Mouse (Mus musculus) MEL (cell line): Measurements from ENCODE around the gene Selenow. TPM values are rescaled to one million over a fixed set of nuclear protein-coding genes. Genes with fewer than 3 reads are reported as not detected.

Source experiments
- DNase-seq: peaks from one replicate; pipeline ENCODE4 v3.0.0; 2011; ENCODE audit warnings: low read depth, low spot score
- H3K27ac ChIP-seq: 2 replicates; pipeline ENCODE4 v1.5.1; 2012; ENCODE audit warnings: low read depth, mild to moderate bottlenecking, control low read depth, low read length, moderate library complexity; ENCODE audit not compliant: control insufficient read depth
- H3K27me3 ChIP-seq, 2 experiments: fragments of 150-350 bp in 1 of 2; sonication (generic) in 1 of 2; 2 replicates each; pipeline ENCODE4 v1.6.1; 2012; ENCODE audit warnings: low read length in 2 of 2, mild to moderate bottlenecking in 2 of 2, improper control_type of control experiment in 1 of 2, moderate library complexity in 1 of 2; ENCODE audit not compliant: insufficient read depth in 2 of 2, control insufficient read depth in 1 of 2
- H3K36me3 ChIP-seq, 2 experiments: 2 replicates each; pipeline ENCODE4 v1.6.1; 2012 to 2014; ENCODE audit warnings: low read length in 2 of 2, improper control_type of control experiment in 1 of 2, inconsistent platforms in 1 of 2, mild to moderate bottlenecking in 1 of 2; ENCODE audit not compliant: insufficient read depth in 2 of 2, control insufficient read depth in 1 of 2
- H3K4me1 ChIP-seq, 2 experiments: fragments of 150-350 bp in 1 of 2; sonication (generic) in 1 of 2; 2 replicates each; pipeline ENCODE4 v1.6.1; 2012; ENCODE audit warnings: low read length in 2 of 2, improper control_type of control experiment in 1 of 2, mild to moderate bottlenecking in 1 of 2; ENCODE audit not compliant: insufficient read depth in 2 of 2, control insufficient read depth in 1 of 2
- H3K4me3 ChIP-seq, 2 experiments: fragments of 150-350 bp in 1 of 2; sonication (generic) in 1 of 2; 2 replicates each; pipeline ENCODE4 v1.5.1; 2012; ENCODE audit warnings: low read depth in 2 of 2, low read length in 2 of 2, mild to moderate bottlenecking in 2 of 2, moderate library complexity in 2 of 2, control low read depth in 1 of 2, improper control_type of control experiment in 1 of 2; ENCODE audit not compliant: control insufficient read depth in 1 of 2, insufficient read depth in 1 of 2
- H3K79me2 ChIP-seq: 2 replicates; pipeline ENCODE4 v1.6.1; 2012; ENCODE audit warnings: mild to moderate bottlenecking, low read length, moderate library complexity; ENCODE audit not compliant: control insufficient read depth, poor library complexity, insufficient read depth
- H3K9ac ChIP-seq: 2 replicates; pipeline ENCODE4 v1.6.1; 2012; ENCODE audit warnings: low read depth, mild to moderate bottlenecking, control low read depth, low read length, moderate library complexity; ENCODE audit not compliant: control insufficient read depth, poor library complexity, severe bottlenecking
- H3K9me3 ChIP-seq: fragments of 150-350 bp; sonication (generic); replicated peaks from 2 replicates; pipeline ENCODE4 v1.6.1; 2012; ENCODE audit warnings: mild to moderate bottlenecking, low read length, improper control_type of control experiment, moderate library complexity; ENCODE audit not compliant: insufficient read depth
- BHLHE40 ChIP-seq: IDR thresholded peaks from 2 replicates; pipeline ENCODE4 v1.6.1; 2012; ENCODE audit warnings: low read depth, mild to moderate bottlenecking, inconsistent platforms, low read length, improper control_type of control experiment, borderline replicate concordance
- CHD1 ChIP-seq: IDR thresholded peaks from 2 replicates; pipeline ENCODE4 v1.6.1; 2012; ENCODE audit warnings: low read depth, mild to moderate bottlenecking, inconsistent platforms, low read length, improper control_type of control experiment
- CHD2 ChIP-seq: IDR thresholded peaks from 2 replicates; pipeline ENCODE4 v1.6.1; 2011; ENCODE audit warnings: low read length, improper control_type of control experiment
- CTCF ChIP-seq, 3 experiments: IDR thresholded peaks in 2 of 3; conservative IDR thresholded peaks in 1 of 3; 2 replicates each; pipeline ENCODE4 v1.5.1; 2011 to 2012; ENCODE audit warnings: low read length in 3 of 3, low read depth in 2 of 3, mild to moderate bottlenecking in 2 of 3, improper control_type of control experiment in 1 of 3, inconsistent platforms in 1 of 3, mixed read lengths in 1 of 3, moderate library complexity in 1 of 3; ENCODE audit not compliant: control insufficient read depth in 1 of 3, insufficient read depth in 1 of 3, poor library complexity in 1 of 3, severe bottlenecking in 1 of 3
- E2F4 ChIP-seq: IDR thresholded peaks from 2 replicates; pipeline ENCODE4 v1.6.1; 2011; ENCODE audit warnings: low read depth, low read length, improper control_type of control experiment, borderline replicate concordance
- KAT2A ChIP-seq: conservative IDR thresholded peaks from 2 replicates; pipeline ENCODE4 v1.6.1; 2012; ENCODE audit warnings: low read depth, low read length, improper control_type of control experiment, inconsistent platforms
- MAFK ChIP-seq: IDR thresholded peaks from 2 replicates; pipeline ENCODE4 v1.6.1; 2011; ENCODE audit warnings: low read depth, mild to moderate bottlenecking, low read length, improper control_type of control experiment, borderline replicate concordance
- RAD21 ChIP-seq: IDR thresholded peaks from 2 replicates; pipeline ENCODE4 v1.6.1; 2011; ENCODE audit warnings: mild to moderate bottlenecking, low read depth, low read length, improper control_type of control experiment
- SMC3 ChIP-seq: IDR thresholded peaks from 2 replicates; pipeline ENCODE4 v1.6.1; 2011; ENCODE audit warnings: low read depth, low read length, improper control_type of control experiment
- TBP ChIP-seq: IDR thresholded peaks from 2 replicates; pipeline ENCODE4 v1.8.0; 2011; ENCODE audit warnings: low read depth, low read length, improper control_type of control experiment
- TCF12 ChIP-seq: IDR thresholded peaks from 2 replicates; pipeline ENCODE4 v1.6.1; 2014; ENCODE audit warnings: low read depth, mild to moderate bottlenecking, inconsistent platforms, low read length, improper control_type of control experiment, moderate library complexity
- USF2 ChIP-seq, 2 experiments: IDR thresholded peaks; 2 replicates each; pipeline ENCODE4 v1.6.1; 2011 to 2012; ENCODE audit warnings: improper control_type of control experiment in 2 of 2, low read length in 2 of 2, borderline replicate concordance in 1 of 2, inconsistent platforms in 1 of 2, low read depth in 1 of 2, mild to moderate bottlenecking in 1 of 2; ENCODE audit not compliant: insufficient read depth in 1 of 2
- ZC3H11A ChIP-seq: IDR thresholded peaks from 2 replicates; pipeline ENCODE4 v1.6.1; 2012; ENCODE audit warnings: low read depth, mild to moderate bottlenecking, inconsistent platforms, low read length, improper control_type of control experiment
- polyA plus RNA-seq, 2 experiments: library from polyadenylated mRNA; stranded (reverse) in 1 of 2; unstranded in 1 of 2; fragments of >175 nt in 1 of 2; fragments of >200 nt in 1 of 2; gene quantifications; 2 replicates each; pipeline versions ENCODE4 v1.2.1 to v1.2.4; 2012; ENCODE audit warnings: low replicate concordance in 2 of 2, low read depth in 1 of 2; ENCODE audit not compliant: insufficient read length in 2 of 2, insufficient read depth in 1 of 2, missing spikeins in 1 of 2
- total RNA-seq: library from RNA; depleted of rRNA; stranded (reverse); fragments of 300-350 nt; gene quantifications from 2 replicates; pipeline ENCODE4 v1.2.3, GENCODE M21; 2012

Selenow gene
- total and polyA plus RNA-seq, 3 experiments = 13.1 to 71.2 TPM; not detected in 1

DNA sequence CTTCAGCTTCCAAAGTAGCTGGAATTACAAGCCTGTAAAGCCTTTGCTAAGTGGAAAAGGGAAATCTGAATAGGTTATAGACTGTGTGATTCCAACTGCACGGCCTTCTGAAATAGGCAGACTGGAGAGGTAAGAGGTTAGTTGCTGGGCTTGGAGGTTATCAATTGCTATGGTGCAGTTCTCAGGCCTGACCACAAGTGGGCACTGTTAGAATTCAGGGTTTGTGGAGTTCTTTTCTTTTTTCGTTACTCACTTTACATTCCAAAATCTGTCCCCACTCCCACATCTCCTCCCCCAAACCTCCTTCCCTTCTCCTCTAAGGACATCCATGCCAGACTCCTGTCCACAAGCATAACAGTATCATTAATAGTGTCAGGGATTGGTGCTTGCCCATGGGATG lies 8.0 kb downstream of the Selenow start:
- Histone ChIP-seq H3K4me3 (no peak overlapping the region), H3K79me2 (no peaks in the 10 kb centered on the region), H3K27ac (no peak overlapping the region), H3K27me3 (no peaks in the 10 kb centered on the region), H3K36me3 (no peaks in the 10 kb centered on the region), H3K4me1 (no peaks in the 10 kb centered on the region), H3K9ac (no peak overlapping the region), H3K9me3 (no peaks in the 10 kb centered on the region)
- no peak for TF ChIP-seq MAFK
- peak; percentile 68 for TF ChIP-seq SMC3
- peak; percentile 56 for TF ChIP-seq RAD21
- 0 out of 2 replicates have a peak, but pooled peaks have one; percentile 31 for TF ChIP-seq ZC3H11A
- no peak for TF ChIP-seq TCF12
- peak; percentile 61 to 98 (median 84) for TF ChIP-seq CTCF (IDR thresholded peaks at IDR 0.05 in 2 of 3, conservative IDR thresholded peaks at IDR 0.05 in 1 of 3; ENCODE audit: control insufficient read depth in 1 of 3, insufficient read depth in 1 of 3, low read depth in 2 of 3, low read length in 3 of 3, poor library complexity in 1 of 3, severe bottlenecking in 1 of 3)
- no peak for TF ChIP-seq BHLHE40
- DNase-seq = peak; percentile 77

DNA sequence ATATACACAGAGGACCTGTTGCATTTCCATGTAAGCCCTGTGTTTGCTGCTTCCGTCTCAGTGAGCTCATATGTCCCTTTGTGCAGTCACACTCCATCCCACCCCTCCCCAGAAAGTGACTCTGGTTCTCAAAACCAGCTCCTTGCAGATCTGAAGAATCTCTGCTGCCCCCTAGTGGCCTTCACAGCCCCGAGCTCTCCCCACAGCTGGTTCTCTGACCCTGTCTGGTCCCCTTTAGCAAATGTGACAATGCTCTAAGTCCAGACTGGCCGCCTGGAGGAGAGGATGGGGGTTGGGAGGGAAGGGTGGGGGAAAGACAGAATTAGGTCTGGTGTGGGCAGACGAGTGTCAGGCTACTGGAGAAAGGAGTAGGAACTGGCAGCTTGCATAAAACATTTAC lies 10.0 kb downstream of the Selenow start:
- no peaks in the 10 kb centered on the region for H3K4me1 ChIP-seq
- peak; percentile 89 for DNase-seq
- no peaks in the 10 kb centered on the region for H3K9me3 ChIP-seq
- no peak overlapping the region for H3K9ac ChIP-seq
- H3K79me2 ChIP-seq = no peaks in the 10 kb centered on the region
- no peaks in the 10 kb centered on the region for H3K36me3 ChIP-seq
- TF ChIP-seq TBP (peak; percentile 72; the same call in 1 of the 2 replicates), CHD1 (no peak), CTCF (IDR thresholded peaks at IDR 0.05 in 2 of 3, conservative IDR thresholded peaks at IDR 0.05 in 1 of 3; ENCODE audit: control insufficient read depth in 1 of 3, insufficient read depth in 1 of 3, low read depth in 2 of 3, low read length in 3 of 3, poor library complexity in 1 of 3, severe bottlenecking in 1 of 3) (peak; percentile 73 to 90 (median 87)), SMC3 (peak; percentile 78), CHD2 (no peak), ZC3H11A (peak; percentile 74), RAD21 (peak; percentile 82)
- no peak overlapping the region for H3K27ac ChIP-seq
- no peaks in the 10 kb centered on the region for H3K27me3 ChIP-seq
- no peak overlapping the region for H3K4me3 ChIP-seq

DNA sequence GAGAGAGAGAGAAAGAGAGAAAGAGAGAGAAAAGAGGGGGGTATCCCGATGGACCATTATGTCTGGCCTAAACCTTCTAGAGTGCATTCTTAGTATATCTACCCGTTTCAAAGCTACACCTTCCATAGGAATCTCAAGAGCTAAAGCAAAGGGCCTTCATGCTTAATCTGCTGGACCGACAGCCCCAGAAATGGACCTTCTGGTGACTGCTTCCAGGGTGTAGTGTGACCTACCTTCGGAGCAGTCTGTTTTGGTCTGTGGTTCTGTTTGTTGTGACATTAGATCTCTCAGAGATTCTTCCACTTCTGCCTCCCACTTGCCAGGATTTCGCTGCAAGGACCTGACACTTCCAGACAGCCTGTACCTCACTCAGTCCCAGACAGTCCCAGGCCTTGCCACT lies 11.7 kb downstream of the Selenow start:
- Histone ChIP-seq H3K27me3 (0 out of 4 replicates have a peak, but pooled peaks cover 0 to 2% of the 10 kb centered on the region in 2 experiments), H3K27ac (no peak overlapping the region), H3K9ac (no peak overlapping the region), H3K79me2 (no peaks in the 10 kb centered on the region), H3K9me3 (no peaks in the 10 kb centered on the region), H3K4me3 (no peak overlapping the region)
- no peak for TF ChIP-seq KAT2A
- TF ChIP-seq USF2 (IDR thresholded peaks at IDR 0.05; ENCODE audit: borderline replicate concordance in 1 of 2, insufficient read depth in 1 of 2, low read depth in 1 of 2, low read length in 2 of 2) = no peak
- TF ChIP-seq E2F4 = no peak
- no peak for TF ChIP-seq CHD2
- TF ChIP-seq, all 39 proteins: peak for 0
- Histone ChIP-seq H3K36me3 (no peaks in the 10 kb centered on the region), H3K4me1 (no peaks in the 10 kb centered on the region)
- DNase-seq = no peak
